In the genomic region with DNA sequence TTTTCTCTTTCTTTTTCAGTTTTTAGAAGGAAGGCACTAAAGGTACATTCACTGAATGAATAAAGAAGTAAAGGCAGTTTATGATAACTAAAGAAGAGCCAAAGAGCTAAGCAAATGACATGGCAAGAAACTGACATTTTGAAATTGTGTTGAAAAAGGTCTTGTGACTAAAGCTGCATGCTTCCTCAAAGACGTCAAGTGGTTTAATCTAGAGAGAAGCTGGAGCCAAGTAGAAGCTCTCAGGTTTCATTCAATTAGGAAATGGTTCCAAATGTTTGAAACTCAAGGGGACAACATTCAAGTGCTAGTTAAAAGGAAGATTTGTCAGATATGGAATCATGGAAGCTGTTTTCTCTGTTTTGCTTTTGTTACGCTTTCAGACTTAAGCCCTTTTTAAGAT, we compare ENCODE assay signal across 17 mouse cellular contexts.
"Had no signal": no experiment of that assay in that cellular context is flagged by ENCODE, and none has a peak within 500 bp of the region (broad histone marks: within the 10 kb centered on the region; RNA-seq: fewer than 3 reads in every experiment).

No protein-coding gene starts in this region.

- H3K27ac ChIP-seq: kidney, embryonic 15.5 days; left cerebral cortex, adult 2 months; liver, embryonic 14.5 days had no signal

- DNase-seq: kidney, adult 8-10 months; kidney, postnatal 10 days; kidney, postnatal 36 days; layer of hippocampus, postnatal 36 days; liver, postnatal 0 days; midbrain, embryonic 14.5 days; right cerebral cortex, adult 18-20 months; right cerebral cortex, postnatal 14 days; right cerebral cortex, postnatal 4 days; thymus, adult 18-20 months; thymus, postnatal 36 days had no signal

- ATAC-seq: intestine, postnatal 0 days; liver, postnatal 0 days had no signal

- H3K4me3 ChIP-seq: kidney, embryonic 15.5 days; left cerebral cortex, adult 2 months; megakaryocyte, embryonic 14.5 days had no signal

- H3K27me3 ChIP-seq: kidney, embryonic 15.5 days; megakaryocyte, embryonic 14.5 days had no signal

- H3K4me2 ChIP-seq: kidney, embryonic 15.5 days; midbrain, embryonic 11.5 days had no signal

- H3K9ac ChIP-seq: kidney, embryonic 15.5 days; liver, embryonic 14.5 days; liver, postnatal 0 days had no signal

- H3K4me1 ChIP-seq: kidney, embryonic 15.5 days; megakaryocyte, embryonic 14.5 days had no signal

- H3K36me3 ChIP-seq: kidney, embryonic 15.5 days had no signal

- H3K9me3 ChIP-seq: kidney, embryonic 15.5 days; megakaryocyte, embryonic 14.5 days had no signal
